Mouse (Mus musculus): ENCODE results near the gene Rabac1.

Gene Rabac1

GRCm38 (mm10) chr7:24930475-24930874 lies 42.1 kb downstream of the Rabac1 start:
- DNase-seq (ENCODE audit: low spot score): no peak
